Mouse (Mus musculus): ENCODE data around the gene Pgpep1l. TPM values are rescaled to one million over a fixed set of nuclear protein-coding genes. Genes with fewer than 3 reads are reported as not detected.
"Not testable (repeated sequence)": the region's sequence is repeated elsewhere in the genome, so short reads cannot be mapped to it uniquely, and the experiment has no call there.

Pgpep1l gene
- polyA plus RNA-seq, 1 experiment from 2014 or later, result not detected

DNA sequence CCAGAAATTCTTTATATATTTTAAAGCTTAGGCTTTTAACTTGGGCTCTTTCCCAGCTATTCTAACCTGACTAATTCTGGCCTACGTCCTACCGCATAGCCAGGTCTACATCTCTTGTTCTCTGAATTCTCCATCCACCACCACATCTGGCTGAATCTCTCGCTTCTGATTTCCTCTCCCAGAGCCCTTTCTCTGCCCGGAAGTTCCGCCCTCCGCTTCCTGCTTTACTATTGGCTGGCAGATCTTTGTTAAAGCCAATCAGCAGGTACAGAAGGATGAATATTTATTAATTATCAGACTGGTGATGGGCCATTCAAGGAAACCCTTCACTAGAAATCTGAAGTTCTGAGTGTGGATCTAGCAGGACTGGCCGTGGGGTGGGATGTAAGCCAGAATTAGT, 37.1 kb upstream of the Pgpep1l start:
- Histone ChIP-seq H3K4me1 (ENCODE audit: control insufficient read depth, insufficient read depth, low read length) (no peaks in the 10 kb centered on the region), H3K4me2 (replicated peaks; ENCODE audit: low read depth, low read length) (no peak overlapping the region), H3K9me3 (ENCODE audit: control insufficient read depth, low read length) (no peaks in the 10 kb centered on the region), H3K27me3 (ENCODE audit: control insufficient read depth, insufficient read depth, low read length) (no peaks in the 10 kb centered on the region), H3K36me3 (ENCODE audit: control insufficient read depth, insufficient read depth, low read length) (no peaks in the 10 kb centered on the region), H3K27ac (ENCODE audit: low read depth, low read length) (no peak overlapping the region), H3K9ac (ENCODE audit: low read depth, low read length) (no peak overlapping the region), H3K4me3 (ENCODE audit: low read length) (no peak overlapping the region)
- ATAC-seq (ENCODE audit: low FRiP score, low TSS enrichment), result no peak
- 83% methylated on average over 7 of the region's 7 CpGs for WGBS

DNA sequence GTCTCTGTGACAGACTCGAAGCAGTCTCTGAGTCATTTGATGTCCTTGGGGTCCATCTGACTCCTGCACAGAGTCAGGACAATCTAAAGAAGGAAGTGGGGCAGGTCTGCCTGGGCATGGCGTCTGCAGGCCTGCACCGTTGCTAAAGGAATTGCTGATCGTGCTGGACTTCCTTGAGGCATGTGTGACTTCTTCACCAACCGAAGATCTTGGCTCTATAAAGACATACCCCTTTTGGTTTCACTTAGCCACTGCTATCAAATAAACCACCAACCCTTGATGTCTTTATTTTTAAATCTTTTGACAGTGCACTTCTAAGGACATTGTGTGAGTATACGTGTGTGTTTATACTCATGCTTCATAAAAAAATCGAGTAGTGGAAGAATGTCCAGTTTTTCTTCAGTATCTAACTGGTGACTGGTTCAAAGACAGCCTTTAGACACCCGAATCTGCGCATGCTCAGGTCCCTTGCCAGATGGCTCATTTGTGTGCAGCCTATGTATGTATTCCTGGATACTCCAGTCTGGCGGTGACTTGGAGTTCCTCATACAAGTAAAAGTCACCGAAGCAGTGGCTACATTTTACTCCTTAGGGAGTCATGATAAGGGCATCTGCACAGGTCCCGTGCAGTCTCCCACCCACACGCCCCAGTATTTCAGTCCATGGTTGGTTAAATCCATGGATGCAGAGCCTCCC, 34.5 kb upstream of the Pgpep1l start:
- Histone ChIP-seq H3K36me3 (ENCODE audit: control insufficient read depth, insufficient read depth, low read length) (no peaks in the 10 kb centered on the region), H3K9me3 (ENCODE audit: control insufficient read depth, low read length) (no peaks in the 10 kb centered on the region), H3K9ac (ENCODE audit: low read depth, low read length) (no peak overlapping the region), H3K27ac (ENCODE audit: low read depth, low read length) (no peak overlapping the region), H3K4me3 (ENCODE audit: low read length) (no peak overlapping the region), H3K4me2 (replicated peaks; ENCODE audit: low read depth, low read length) (no peak overlapping the region), H3K27me3 (ENCODE audit: control insufficient read depth, insufficient read depth, low read length) (no peaks in the 10 kb centered on the region), H3K4me1 (ENCODE audit: control insufficient read depth, insufficient read depth, low read length) (peaks cover 6% of the 10 kb centered on the region; the same call in 1 of the 2 replicates)
- 83% methylated on average over 13 of the region's 13 CpGs for WGBS
- ATAC-seq (ENCODE audit: low FRiP score, low TSS enrichment), result no peak

GRCm38 (mm10) chr7:68296487-68296886, 32.5 kb upstream of the Pgpep1l start:
- no peak for ATAC-seq (ENCODE audit: low FRiP score, low TSS enrichment)
- 79% methylated on average over 5 of the region's 5 CpGs for WGBS
- Histone ChIP-seq H3K4me2 (replicated peaks; ENCODE audit: low read depth, low read length) (no peak overlapping the region), H3K27ac (ENCODE audit: low read depth, low read length) (no peak overlapping the region), H3K36me3 (ENCODE audit: control insufficient read depth, insufficient read depth, low read length) (no peaks in the 10 kb centered on the region), H3K9ac (ENCODE audit: low read depth, low read length) (no peak overlapping the region), H3K4me3 (ENCODE audit: low read length) (no peak overlapping the region), H3K4me1 (ENCODE audit: control insufficient read depth, insufficient read depth, low read length) (peaks cover 6% of the 10 kb centered on the region; the same call in 1 of the 2 replicates), H3K27me3 (ENCODE audit: control insufficient read depth, insufficient read depth, low read length) (no peaks in the 10 kb centered on the region), H3K9me3 (ENCODE audit: control insufficient read depth, low read length) (no peaks in the 10 kb centered on the region)

GRCm38 (mm10) chr7:68293997-68294789, 30.2 kb upstream of the Pgpep1l start:
- H3K4me3 ChIP-seq (ENCODE audit: low read length), result no peak overlapping the region
- no peak overlapping the region for H3K4me2 ChIP-seq (replicated peaks; ENCODE audit: low read depth, low read length)
- H3K36me3 ChIP-seq (ENCODE audit: control insufficient read depth, insufficient read depth, low read length), result no peaks in the 10 kb centered on the region
- no peak overlapping the region; the same call in 1 of the 2 replicates for H3K27ac ChIP-seq (ENCODE audit: low read depth, low read length)
- peaks cover 6% of the 10 kb centered on the region; the same call in 1 of the 2 replicates for H3K4me1 ChIP-seq (ENCODE audit: control insufficient read depth, insufficient read depth, low read length)
- 55% methylated on average over 16 of the region's 16 CpGs for WGBS
- H3K9me3 ChIP-seq (ENCODE audit: control insufficient read depth, low read length), result no peaks in the 10 kb centered on the region
- no peaks in the 10 kb centered on the region for H3K27me3 ChIP-seq (ENCODE audit: control insufficient read depth, insufficient read depth, low read length)
- no peak; the same call in 1 of the 2 replicates for ATAC-seq (ENCODE audit: low FRiP score, low TSS enrichment)
- H3K9ac ChIP-seq (ENCODE audit: low read depth, low read length), result no peak overlapping the region

- Histone ChIP-seq H3K27me3 (ENCODE audit: control insufficient read depth, insufficient read depth, low read length) (no peaks in the 10 kb centered on the region), H3K27ac (ENCODE audit: low read depth, low read length) (no peak overlapping the region), H3K9ac (ENCODE audit: low read depth, low read length) (no peak overlapping the region), H3K9me3 (ENCODE audit: control insufficient read depth, low read length) (no peaks in the 10 kb centered on the region), H3K4me2 (replicated peaks; ENCODE audit: low read depth, low read length) (no peak overlapping the region), H3K4me1 (ENCODE audit: control insufficient read depth, insufficient read depth, low read length) (peaks cover 6% of the 10 kb centered on the region; the same call in 1 of the 2 replicates), H3K4me3 (ENCODE audit: low read length) (no peak overlapping the region), H3K36me3 (ENCODE audit: control insufficient read depth, insufficient read depth, low read length) (no peaks in the 10 kb centered on the region)
- no peak for ATAC-seq (ENCODE audit: low FRiP score, low TSS enrichment)
- WGBS, result 32% methylated on average over 1 of the region's 1 CpGs
These were observed 27.6 kb upstream of the Pgpep1l start for GRCm38 (mm10) chr7:68291603-68292002.

GRCm38 (mm10) chr7:68289081-68289480, 25.0 kb upstream of the Pgpep1l start:
- ATAC-seq (ENCODE audit: low FRiP score, low TSS enrichment), result no peak

DNA sequence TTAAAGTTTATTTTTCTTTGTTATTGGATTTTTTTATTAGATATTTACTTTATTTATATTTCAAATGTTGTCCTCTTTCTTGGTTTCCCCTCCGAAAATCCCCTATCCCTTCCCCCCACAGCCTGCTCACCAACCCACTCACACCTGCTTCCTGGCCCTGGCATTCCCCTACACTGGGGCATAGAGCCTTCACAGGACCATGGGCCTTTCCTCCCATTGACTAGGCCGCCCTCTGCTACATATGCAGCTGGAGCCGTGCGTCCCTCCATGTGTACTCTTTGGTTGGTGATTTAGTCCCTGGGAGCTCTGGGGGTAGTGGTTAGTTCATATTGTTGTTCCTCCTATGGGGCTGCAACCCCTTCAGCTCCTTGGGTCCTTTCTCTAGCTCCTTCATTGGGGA, 24.0 kb upstream of the Pgpep1l start:
- H3K4me2 ChIP-seq (replicated peaks; ENCODE audit: low read depth, low read length); H3K36me3 ChIP-seq (ENCODE audit: control insufficient read depth, insufficient read depth, low read length); H3K27ac ChIP-seq (ENCODE audit: low read depth, low read length); H3K4me3 ChIP-seq (ENCODE audit: low read length); H3K9me3 ChIP-seq (ENCODE audit: control insufficient read depth, low read length); H3K9ac ChIP-seq (ENCODE audit: low read depth, low read length); ATAC-seq (ENCODE audit: low FRiP score, low TSS enrichment); H3K4me1 ChIP-seq (ENCODE audit: control insufficient read depth, insufficient read depth, low read length); H3K27me3 ChIP-seq (ENCODE audit: control insufficient read depth, insufficient read depth, low read length): not testable (repeated sequence)
- 83% methylated on average over 4 of the region's 4 CpGs for WGBS

More at GRCm38 (mm10) chr7:68289081-68289480, 25.0 kb upstream of the Pgpep1l start:
- WGBS, result 93% methylated on average over 8 of the region's 8 CpGs
- Histone ChIP-seq H3K27me3 (ENCODE audit: control insufficient read depth, insufficient read depth, low read length) (no peaks in the 10 kb centered on the region), H3K4me3 (ENCODE audit: low read length) (no peak overlapping the region), H3K4me1 (ENCODE audit: control insufficient read depth, insufficient read depth, low read length) (peaks cover 9% of the 10 kb centered on the region; the same call in 1 of the 2 replicates), H3K36me3 (ENCODE audit: control insufficient read depth, insufficient read depth, low read length) (no peaks in the 10 kb centered on the region), H3K4me2 (replicated peaks; ENCODE audit: low read depth, low read length) (no peak overlapping the region), H3K9me3 (ENCODE audit: control insufficient read depth, low read length) (no peaks in the 10 kb centered on the region), H3K9ac (ENCODE audit: low read depth, low read length) (no peak overlapping the region), H3K27ac (ENCODE audit: low read depth, low read length) (no peak overlapping the region)

- Histone ChIP-seq H3K4me2 (replicated peaks; ENCODE audit: low read depth, low read length) (no peak overlapping the region), H3K36me3 (ENCODE audit: control insufficient read depth, insufficient read depth, low read length) (no peaks in the 10 kb centered on the region), H3K9ac (ENCODE audit: low read depth, low read length) (no peak overlapping the region), H3K27ac (ENCODE audit: low read depth, low read length) (no peak overlapping the region), H3K27me3 (ENCODE audit: control insufficient read depth, insufficient read depth, low read length) (no peaks in the 10 kb centered on the region), H3K4me3 (ENCODE audit: low read length) (no peak overlapping the region), H3K4me1 (ENCODE audit: control insufficient read depth, insufficient read depth, low read length) (peaks cover 8% of the 10 kb centered on the region; the same call in 1 of the 2 replicates), H3K9me3 (ENCODE audit: control insufficient read depth, low read length) (no peaks in the 10 kb centered on the region)
- 88% methylated on average over 2 of the region's 2 CpGs for WGBS
- no peak for ATAC-seq (ENCODE audit: low FRiP score, low TSS enrichment)
These were observed 23.5 kb upstream of the Pgpep1l start for GRCm38 (mm10) chr7:68287582-68287981.

All from kidney, embryonic 14.5 days (tissue).